Mouse (Mus musculus): ENCODE results near the gene Spata21.

The Spata21 gene

DNA sequence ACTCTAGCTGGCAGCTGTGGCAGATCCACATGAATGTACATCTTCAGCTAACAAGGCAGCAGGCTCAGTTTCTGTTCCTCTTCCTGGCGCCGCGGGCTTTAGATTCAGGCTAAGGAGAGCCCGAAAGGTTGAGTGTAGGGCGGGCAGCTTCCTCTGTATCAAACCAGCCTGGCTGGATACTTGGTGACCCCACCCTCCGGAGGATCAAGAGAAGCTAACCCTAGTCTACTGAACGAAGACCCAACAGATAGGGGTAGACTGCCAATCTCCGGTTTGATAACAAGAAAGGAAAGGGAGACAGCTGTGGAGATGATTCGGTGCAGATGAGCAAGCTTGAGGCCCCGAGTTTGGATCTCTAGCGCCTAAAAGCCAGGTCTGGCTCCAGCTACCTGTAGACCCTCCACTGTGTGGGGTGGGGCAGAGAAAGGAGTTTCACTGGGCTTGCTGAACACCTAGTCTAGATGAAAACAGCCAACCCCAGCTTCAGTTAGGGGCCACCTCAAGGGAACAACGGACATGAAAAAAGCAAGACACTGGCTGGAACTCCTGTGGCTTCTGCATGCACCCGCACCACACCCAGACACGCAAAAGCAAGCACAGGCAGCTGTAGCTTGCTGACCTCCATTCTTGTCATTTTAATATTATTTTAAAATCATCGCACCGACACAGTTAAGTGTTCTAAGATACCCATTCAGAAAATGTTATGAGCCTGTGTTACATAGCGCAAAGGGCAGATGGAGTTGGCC, 11.2 kb upstream of the Spata21 start:
- in situ Hi-C loops (cut with MboI), result no loop called here

DNA sequence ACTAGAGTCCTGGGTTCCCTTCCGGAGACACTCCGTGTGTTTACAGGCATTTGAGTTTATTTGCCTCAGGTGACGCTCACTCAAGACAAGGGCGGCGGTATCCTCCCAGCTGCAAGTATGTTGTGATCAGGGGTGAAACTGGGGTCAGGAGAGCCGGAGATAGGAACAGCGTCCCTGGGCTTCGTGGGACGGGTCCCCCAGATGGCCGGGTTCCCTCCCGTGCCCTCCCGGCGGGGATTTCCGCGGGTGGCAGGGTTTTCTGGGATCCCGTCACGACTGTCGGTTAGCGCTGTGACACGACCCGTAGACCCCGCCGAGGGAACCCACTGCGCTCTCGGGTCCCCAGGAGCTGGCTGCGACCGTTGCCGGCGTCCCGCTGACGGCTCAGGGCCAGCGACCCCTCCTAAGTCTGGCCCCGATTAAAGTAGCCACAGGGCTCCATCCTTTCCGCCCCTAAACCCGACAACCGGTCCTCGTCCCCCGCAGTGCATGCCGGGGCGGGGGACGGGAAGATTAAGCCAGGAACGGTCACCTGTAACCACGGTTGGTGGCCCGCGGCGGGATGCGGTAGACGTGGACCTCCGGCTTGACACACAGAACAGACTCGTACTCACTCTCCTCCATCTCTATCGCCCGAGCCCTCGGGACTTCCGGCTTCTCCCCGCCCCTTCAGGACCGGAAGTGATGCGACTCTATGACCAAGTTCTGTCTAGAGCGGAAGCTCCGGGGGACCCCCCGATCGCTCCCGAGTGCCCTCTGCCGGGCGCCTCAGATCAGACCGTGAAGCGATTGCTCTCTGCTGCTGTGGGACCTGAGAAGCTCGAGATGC, 10.2 kb upstream of the Spata21 start, which contains the start of gene Necap2:
Gene Necap2 (minus strand): TSS at position 677 of the 829 bp plus-strand sequence.
- in situ Hi-C loops (cut with MboI), result no loop called here

DNA sequence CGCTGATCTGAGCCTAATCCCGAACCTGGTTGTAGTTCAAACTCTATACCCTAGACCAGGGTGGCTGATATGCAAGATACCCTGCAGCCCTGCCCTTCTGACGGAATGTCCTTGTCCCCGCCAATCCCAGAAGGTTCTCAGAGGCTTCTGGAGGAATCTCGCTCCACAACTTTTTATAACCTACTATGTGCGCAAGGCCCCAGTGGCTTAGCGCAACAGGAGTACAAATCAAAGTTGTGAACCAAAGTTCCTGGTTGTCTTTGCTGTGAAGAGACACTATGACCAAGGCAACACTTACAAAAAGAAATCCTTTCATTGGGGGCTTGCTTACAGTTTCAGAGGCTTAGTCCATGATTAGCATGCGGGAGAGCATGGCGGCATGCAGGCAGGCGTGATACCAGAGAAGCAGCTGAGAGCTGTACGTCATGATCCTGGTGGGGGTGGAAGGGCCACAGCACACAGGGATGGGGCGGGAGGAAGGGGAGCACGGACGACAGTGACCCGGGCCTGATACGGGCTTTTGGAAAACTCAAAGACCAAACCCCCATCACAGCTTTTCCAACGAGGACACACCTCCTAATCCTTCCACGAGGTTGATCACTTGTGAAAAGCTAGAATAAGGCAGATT, 9.5 kb upstream of the Spata21 start:
- in situ Hi-C loops (cut with MboI), result no loop called here

DNA sequence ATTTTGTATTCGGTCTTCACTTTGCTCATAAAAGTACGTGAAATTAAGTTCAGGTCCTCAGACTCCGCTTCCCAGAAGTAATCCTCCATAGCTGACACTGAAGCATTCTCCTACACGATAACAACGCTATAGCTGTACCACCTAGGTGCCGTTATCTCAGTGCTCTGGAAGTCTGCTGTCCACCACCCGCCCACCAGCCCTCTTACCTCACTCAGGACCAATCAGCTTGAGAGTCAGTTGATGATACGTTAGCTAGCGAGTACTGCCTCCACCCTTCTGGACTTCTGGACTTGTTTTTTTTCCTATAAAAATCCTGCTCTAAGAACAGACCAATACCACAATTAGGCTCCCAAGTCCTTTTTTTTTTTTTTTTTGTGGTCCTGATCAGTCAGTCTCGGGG, 1.3 kb upstream of the Spata21 start:
- in situ Hi-C loops (cut with MboI), result no loop called here

DNA sequence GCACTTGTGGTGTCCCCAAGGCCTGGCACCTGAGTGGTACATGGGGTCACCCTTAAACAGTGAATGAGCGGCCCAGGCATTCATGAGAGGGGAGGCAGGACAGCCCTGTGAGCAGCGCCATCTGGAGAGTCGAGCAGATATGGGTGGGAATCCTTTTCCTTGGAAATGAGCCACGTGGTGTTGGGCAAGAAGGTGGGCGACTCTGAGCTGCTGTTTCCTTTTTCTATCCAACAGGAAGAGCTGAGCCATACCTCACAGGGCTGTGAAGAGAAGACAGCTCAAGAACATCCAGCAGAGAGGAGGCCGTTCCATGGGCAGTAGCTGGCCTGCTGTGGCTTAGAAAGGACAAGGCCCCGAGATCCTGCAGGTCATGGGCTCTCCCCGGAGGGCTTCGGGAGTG, 581 bp downstream of the Spata21 start:
- in situ Hi-C loops (cut with MboI), result no loop called here

DNA sequence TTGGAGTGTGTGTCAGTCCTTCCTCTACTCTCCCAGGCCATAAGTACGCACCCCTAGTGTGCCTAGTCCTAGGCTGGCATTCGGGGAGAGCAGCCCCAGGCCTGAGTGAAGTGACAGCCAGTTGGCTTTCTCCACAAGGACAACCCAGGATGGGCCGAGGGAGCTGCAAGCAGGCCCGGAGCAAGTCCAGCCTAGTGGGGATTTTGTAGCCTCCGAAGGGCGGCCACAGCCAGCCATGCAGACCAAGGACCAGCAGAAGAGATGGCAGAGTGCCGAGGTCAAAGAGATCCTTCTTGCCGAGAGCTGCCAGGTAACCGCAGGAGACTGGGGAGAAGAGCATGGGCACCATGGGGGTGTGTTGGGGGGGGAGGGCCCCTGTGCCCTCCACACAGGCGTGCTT, 6.9 kb downstream of the Spata21 start:
- in situ Hi-C loops (cut with MboI), result no loop called here

DNA sequence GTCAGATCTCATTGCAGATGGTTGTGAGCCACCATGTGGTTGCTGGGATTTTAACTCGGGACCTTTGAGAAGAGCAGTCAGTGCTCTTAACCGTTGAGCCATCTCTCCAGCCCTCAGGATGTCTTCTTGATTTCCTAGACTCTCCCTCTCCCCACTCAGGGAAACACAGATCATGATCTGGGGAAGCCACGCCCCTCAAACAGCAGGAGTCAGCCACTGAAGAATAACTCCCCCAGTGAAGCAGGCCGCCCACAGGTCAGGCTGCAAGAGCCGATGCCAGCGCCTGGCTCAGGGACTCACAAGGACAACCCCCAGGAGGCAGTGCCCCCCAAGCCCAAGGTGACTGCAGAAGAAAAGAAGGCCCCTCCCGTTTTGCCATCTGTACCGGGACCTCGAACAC, 8.6 kb downstream of the Spata21 start:
- in situ Hi-C loops (cut with MboI), result no loop called here

DNA sequence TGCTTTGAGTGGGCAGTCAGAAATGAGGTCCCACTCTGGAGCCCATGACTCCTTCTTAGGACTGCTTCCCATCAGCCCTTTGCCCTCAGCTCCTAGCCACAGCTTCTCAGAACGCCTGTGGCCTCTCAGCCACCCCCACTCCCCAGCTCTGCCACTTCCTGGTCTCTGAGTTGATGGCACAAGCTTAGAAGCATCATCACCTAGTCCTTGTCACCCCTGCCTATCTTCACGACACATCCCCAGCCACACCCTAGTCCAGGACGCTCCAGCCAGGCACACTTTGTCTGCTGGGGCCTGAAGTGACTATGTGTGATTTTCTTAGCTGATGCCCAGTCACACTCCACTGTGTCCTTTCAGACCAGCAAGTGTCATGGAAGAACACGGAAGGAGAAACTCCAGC, 10.8 kb downstream of the Spata21 start:
- in situ Hi-C loops (cut with MboI), result no loop called here

DNA sequence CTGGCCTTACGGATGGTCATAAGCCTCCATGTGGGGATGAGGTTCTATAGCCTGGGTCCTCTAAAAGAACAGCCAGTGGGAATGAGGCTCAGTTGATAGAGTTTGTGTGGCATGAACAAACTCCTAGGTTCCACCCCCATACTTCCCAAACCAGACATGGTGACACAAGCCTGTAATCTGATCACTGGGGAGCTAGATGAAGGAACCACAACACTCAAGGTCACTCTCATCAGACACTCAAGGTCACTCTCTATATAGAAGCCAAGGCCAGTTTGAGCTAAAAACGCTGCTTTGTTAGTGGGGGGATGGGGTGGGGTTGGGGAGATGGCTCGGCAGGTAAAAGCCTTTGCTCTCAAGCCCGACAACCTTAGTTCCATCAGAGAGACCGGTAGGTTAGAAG, 11.8 kb downstream of the Spata21 start:
- in situ Hi-C loops (cut with MboI), result no loop called here

DNA sequence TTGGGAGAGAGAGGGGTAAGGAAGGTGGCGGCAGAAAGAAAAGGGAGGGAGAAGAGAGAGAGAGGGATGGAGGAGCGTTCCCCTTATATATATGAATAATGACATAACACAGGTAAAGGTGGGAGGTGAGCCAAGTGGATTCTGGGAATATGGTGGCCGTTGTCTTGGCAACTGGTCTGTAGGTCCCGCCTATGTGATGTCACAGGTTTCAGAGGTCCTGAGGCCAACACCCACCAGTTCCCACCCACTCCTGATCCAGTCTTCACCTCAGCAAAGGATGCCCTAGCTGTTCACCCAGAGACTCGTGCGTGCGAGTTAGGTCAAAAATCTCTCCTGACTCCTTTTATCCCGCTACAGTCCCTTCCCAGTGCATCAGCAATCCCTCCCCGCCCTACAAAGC, 13.2 kb downstream of the Spata21 start:
- in situ Hi-C loops (cut with MboI), result no loop called here

DNA sequence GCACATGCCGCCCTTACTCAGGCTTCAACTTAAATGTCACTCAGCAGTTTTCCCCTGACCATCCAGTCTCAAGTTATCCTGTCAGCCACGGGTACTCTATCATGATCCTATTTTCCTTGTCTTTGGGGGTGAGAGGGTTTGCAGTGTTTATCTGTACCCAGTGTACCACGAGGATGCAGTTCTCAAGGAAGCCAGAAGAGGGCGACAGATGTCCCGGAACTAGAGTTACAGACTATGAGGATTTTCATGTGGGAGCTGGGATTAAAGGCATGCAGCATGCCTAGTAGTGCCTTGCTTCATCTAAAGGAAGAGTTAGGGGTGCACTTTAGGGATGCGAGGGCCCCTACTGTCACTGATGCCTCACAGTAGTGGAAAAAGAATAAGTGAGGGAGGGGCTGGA, 13.7 kb downstream of the Spata21 start:
- in situ Hi-C loops (cut with MboI), result no loop called here

DNA sequence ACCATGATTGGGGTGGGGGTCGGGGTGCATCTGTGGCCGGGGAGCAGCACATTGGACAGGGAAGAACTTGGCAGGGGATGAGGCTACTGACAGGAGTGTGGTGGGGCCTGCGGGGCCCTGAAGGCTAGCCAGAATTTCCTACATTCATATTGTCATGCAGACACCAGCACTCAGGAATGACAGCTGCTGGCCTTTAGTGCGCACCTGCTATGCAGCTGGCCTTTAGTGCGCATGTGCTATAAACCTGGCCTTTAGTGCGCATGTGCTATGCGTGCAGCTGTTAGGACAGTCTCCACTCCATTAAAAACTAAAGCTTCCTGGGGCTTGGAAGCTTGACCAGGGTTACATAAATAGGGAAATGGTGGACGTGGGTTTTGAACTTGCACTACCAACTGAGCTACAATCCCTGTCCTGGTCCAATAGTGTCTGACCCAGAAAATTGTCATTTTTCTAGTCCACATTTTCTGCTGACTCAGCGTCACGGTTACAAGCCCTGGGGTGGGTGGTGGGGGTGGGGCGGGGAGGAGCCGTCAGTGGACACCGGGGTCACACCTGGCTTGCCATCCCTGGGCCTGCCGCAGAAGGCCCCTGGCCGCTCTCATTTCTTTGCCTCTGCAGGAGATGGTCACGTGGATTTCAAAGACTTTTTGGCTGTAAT, 18.5 kb downstream of the Spata21 start:
- in situ Hi-C loops (cut with MboI), result no loop called here

DNA sequence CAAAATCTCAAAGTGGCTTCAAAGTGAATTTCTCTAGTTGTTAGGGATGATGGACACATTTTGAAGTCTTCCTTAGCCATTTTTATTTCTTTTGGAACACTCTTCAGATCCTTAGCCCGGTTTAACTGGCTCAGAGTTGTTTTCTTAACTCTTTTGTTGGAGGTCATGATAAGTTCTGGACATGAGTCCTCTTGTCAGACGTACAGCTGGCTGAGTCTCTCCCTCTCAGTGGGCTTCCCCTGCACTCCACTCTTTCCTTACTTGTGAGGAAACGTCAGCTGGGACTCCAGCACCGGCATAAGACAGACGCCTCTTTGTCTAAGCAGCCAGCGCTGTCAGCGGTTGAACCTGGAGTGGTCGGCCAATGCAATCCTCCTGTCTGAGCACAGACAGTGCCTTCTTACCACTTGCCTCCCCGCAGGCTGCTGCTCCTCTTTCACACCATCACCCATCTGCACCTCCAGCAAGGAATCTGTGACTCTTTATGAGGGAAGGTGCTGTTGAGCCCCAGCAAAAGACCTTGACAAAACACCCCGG, 20.1 kb downstream of the Spata21 start:
- in situ Hi-C loops (cut with MboI), result no loop called here

DNA sequence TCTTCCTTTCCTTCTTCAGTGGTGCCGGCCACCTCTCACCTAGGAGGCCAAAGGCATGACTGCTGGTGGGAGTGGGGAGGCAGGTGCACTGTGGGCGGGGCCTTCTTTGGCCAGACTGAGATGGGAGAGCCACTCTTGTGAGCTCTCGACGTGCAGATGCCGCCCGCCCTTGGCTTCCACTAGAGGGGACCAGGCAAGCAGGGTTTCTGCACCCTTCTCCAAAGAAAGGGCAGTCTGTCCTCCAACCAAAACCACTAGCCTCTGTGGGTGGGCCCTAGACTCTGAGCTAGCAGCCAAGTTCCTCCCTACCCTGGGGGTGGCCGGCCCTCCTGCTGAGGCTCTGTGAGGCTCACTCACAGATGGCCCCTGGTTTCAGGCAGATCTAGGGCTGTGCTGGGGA, 25.7 kb downstream of the Spata21 start:
- in situ Hi-C loops (cut with MboI), result no loop called here

DNA sequence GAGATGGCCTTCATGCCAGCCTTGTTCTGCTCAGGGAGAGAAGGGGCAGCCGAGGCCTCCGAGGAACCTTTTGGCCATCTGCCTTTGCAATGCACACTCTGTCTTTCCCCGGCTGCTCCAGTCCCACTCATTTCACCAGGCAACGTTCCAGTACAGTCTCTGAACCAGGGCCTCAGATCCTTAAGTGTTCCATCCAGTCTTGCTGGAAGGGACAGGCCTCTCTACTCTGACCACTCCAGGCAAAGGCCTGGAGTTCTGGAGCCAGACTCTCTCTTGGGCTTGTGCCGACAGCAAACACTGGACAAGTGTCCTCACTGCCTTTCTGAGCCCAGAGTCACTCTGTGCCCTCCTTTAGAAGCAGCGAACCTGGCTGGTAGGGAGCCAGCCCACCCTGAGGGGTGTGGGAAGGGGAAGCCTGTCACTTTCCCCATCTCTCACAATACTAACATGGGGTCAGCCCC, 26.4 kb downstream of the Spata21 start:
- in situ Hi-C loops (cut with MboI), result no loop called here

DNA sequence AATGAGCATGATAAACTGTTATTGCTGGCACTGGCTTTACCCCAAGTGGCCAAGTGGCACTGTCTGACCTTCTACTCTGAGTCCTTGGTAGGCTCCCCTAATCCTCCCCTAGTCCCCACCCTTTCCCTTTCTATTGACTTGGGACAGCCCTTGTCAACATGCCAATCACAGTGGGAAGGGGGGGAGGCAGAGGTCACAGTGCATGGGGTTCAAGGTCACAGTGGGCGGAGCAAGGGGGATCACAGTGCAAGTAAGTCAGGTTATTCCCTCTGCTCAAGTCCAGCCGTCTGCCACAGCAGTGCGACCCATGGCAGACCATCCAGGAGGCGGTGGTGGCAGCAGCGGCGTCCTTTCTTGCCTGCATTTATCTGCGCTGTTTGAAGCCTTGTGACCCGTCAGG, 27.3 kb downstream of the Spata21 start:
- in situ Hi-C loops (cut with MboI), result no loop called here

DNA sequence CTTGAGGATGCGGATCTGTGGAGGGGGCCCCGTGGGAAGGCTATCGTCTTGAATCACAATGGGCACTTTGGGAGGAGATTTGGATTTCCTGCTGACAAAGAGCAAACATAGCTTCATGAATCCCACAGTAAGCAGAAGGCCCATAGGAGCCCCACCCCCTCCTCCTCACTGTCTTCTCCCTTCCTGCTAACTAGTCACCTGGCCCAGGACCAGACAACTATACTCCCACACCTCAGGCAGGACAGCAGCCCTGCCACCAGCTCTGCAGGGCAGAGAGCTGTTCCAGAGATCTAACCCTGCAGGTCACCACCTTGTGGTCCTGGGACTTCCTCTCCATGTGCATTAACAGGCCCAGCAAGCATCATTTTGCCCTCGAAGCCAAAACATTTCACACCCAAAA, 30.6 kb downstream of the Spata21 start:
- in situ Hi-C loops (cut with MboI), result no loop called here

DNA sequence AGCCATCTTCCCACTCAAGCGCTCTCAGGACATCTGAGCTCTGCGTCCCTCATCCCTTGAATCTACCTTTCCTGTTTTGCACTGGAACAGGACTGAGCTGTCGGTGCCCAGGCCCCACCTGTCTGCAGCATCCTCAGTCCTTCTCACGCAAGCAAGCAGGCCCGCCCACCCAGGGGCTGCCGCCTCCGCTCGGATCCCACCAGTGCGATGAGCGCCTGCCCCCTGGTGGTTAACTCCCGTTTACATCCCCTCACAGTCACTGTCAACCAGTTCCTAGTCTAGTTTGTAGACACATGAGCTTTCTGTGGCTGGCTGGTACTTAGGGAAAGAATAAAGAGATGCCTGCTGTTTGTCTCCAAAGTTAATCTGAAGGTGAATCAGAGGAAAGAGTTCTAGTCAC, 32.6 kb downstream of the Spata21 start:
- in situ Hi-C loops (cut with MboI), result no loop called here

DNA sequence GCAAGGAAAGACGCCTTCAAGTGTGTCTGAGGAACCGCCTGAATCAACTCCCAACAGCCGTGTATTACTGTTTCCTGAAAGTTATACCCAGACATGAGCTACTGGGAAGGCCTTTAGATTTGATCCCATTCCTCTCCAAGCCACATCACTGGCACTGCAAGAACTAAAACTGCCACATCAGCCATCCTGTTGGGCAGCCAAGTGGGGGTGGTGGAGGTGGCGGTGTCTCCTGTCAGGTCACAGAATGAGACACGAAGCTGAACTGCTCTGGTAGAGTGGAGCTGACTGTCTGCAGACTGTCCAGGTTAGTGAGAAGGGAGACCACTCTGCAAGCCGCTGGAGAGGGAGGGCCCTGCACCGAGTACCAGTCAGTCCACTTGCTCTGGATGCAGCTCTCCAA, 34.5 kb downstream of the Spata21 start:
- in situ Hi-C loops (cut with MboI), result no loop called here

DNA sequence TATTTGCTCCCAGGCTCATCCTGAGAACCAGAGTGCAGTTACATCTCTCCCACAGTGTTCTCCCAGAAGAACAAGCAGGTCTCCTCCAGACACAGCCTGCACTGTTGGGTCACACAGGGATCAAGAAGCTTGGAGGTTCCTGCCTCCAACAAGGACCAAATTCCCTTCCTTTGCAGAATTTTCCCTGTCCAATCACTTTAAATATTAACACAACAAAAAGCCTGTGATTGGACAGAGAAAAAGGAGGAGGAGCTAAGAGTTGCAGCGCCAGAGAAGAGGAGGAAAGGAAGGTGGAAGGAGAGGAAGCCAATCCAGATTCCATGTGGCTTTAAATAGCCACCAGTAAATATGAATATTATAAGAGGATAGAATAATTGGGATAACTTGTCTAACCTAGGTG, 34.9 kb downstream of the Spata21 start:
- in situ Hi-C loops (cut with MboI), result no loop called here

DNA sequence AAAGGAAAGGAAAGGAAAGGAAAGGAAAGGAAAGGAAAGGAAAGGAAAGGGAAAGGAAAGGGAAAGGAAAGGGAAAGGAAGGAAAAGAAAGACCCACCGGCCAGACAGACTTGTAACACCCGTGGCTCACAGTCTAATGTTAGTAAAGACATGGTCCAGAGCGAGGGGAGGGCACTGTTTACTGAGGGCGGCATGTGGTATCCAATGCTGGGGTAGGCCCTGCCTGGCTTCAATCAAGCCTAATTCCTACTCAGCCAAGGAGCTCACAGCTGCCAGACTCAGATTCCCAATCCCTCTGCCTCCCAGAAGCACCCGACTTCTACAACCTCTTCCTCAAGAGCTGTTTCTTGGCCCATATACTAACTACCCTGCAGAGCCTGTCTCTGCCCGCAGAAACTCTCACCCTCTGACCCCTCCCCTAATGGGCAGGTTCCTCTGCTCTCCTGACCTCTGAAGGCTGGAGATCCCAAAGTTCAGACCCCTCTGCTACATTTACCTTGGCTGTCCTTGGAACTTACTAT, 41.1 kb downstream of the Spata21 start:
- in situ Hi-C loops (cut with MboI), result no loop called here
